Mouse (Mus musculus) MN1 (cell line): ENCODE results near the gene Map7d1.

ENCODE experiments used
- DNase-seq: peaks from one replicate; pipeline ENCODE4 v3.0.0-alpha.2; 2016; ENCODE audit warnings: low spot score

The Map7d1 gene

DNA sequence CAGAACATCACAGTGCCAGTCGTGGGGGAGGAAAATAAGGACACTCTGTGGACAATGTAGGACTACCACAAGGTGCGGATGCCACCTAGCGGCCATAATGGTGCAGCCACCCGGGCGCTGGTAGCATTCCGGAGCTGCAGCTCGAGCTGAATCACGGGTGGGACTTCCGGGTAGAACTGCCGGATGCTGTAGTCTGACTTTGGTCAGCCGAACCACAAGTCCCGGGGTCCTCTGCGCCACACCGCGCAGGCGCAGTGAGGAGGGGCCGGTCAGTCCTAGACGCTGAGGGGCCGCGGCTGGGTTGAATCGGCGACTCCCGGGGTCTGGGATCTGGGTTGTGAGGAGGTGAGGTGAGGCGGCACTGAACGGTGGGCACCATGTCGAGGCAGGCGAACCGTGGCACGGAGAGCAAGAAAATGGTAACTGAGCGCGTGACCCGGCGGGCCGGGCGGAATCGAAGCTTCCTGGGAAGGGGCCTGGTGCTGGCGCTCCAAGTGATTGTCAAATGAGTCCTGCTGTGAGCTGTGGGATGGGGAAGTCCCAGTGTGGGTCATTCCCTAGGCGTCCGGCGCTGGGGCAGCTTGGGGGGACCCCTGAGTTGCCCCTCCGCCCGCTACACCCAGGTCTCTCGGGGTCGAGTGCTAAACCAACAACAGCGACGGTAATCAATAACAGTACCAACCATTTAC lies 6.1 kb upstream of the Map7d1 start, which contains the start of gene Trappc3:
Gene Trappc3, plus strand, starts transcription at position 207 of the 689 bp plus-strand sequence.
- DNase-seq = peak; percentile 97

DNA sequence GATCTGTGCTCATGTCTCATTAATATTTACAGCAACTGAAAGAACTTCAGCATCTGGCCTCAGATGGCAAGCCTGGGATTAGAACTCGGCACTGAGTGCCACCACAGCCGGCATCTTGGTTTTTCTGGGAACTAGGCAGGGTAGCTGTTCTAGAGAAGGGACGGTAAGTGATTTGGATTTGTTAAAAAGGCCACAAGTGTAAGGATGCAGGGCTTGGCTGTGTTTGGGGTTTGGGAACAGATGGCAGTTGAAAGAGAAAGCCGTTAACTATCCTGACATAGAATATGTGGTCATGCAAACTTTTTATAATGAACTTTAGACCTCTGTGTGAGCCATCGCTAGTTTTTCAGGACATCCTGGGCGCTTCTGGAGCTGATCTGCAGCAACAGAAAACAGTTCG lies 5.5 kb upstream of the Map7d1 start:
- no peak for DNase-seq

DNA sequence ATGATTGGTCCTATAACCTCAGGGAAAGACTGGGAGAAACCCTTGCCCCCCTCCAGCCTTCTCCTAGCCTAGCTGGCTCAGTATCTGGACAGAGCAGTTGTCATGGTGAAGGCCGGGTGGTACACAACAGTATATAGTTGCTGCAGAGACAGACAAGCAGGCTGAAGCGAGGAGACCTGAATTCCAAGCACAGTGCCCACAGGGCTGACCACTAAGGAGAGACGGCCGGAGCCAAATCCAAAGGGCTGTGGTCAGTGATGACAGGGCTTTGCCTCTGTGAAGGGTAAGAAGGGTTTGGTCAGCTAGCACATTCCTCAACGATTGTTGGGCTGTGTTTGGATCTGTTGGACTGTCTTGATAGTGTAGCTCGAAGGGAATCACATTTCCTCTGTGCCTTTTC lies 5.1 kb upstream of the Map7d1 start:
- peak; percentile 46 for DNase-seq

DNA sequence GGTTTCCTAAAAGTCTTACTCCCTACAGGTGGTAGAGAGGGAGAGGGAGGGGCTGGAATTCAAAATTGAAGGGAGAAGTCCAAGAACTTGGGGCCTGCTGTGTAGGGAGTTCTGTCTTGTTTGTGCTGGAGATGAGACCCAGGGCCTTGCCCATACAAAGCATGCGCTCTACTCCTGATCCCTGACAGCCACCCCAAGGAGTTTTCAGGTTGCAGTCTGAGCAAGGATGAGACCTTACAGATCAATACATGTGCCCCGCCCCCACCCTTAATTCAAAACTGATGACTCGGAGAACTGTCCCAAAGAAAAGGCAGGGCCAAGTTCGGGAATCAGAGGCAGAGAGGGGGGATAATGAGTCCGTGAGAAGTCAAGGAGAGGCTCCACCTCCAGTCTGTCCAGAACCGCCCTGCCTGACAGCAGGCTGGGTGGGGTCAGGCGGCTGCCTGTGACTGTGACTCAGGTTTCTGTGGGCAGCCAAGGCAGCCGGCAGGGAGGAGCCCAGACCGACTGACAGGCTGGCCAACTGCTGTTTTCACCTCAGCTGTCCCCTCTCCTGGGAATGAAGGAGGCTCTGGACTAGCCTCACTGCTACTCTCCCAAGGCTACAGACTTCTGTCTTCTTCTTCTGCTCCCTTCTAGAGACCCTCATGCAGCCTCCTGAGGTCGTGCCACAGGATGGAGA lies 4.5 kb upstream of the Map7d1 start:
- peak; percentile 87 for DNase-seq

DNA sequence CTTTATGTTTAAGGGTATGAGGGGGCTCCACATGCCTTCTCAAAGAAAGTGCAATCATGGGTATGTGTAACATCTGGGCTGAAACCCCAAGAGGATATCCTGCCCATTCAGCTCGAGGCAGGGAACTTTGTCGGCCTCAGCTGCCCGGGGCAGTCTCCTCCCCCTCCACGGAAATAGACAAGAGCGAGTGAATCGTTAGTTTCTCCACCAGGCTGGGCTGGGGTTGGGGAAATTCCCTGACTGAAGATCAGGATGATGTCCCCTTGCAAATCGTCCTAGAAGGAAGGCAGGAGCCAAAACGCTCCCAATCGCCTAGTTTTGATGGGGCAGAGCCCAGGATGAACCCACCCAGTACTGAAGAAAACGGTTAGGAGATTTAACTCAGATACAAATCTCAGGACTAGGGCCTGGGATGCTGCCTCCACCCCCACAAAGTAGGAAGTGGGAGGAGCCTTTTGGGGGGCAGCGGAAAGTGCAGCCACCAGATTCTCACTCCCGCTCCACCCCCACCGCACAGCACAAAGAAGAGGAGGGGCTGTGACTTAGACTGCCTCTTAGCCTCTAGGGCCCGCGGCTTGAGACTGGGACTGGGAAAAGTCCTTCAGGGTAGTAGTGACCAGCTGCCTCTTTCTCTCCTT lies 3.5 kb upstream of the Map7d1 start:
- peak; percentile 76 for DNase-seq

DNA sequence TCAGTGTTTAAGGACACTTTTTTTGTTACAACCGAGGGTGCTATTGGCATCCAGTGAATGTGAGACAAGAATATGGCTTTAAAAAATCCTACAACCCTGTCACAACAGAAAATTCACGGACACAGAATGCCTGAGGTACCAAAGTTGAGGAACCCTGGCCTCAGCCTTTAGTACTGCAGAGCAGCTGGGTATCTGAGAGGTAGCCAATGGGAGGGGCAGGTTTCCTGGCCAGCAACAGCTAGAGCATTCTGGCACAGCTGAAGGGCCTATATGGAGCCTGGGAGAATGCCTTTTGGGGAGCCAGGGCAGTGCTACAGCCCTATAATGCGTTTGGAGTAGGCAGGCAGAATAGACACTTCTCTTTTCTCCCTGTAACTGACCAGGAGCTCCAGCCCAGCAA lies 2.9 kb upstream of the Map7d1 start:
- DNase-seq = peak; percentile 29

DNA sequence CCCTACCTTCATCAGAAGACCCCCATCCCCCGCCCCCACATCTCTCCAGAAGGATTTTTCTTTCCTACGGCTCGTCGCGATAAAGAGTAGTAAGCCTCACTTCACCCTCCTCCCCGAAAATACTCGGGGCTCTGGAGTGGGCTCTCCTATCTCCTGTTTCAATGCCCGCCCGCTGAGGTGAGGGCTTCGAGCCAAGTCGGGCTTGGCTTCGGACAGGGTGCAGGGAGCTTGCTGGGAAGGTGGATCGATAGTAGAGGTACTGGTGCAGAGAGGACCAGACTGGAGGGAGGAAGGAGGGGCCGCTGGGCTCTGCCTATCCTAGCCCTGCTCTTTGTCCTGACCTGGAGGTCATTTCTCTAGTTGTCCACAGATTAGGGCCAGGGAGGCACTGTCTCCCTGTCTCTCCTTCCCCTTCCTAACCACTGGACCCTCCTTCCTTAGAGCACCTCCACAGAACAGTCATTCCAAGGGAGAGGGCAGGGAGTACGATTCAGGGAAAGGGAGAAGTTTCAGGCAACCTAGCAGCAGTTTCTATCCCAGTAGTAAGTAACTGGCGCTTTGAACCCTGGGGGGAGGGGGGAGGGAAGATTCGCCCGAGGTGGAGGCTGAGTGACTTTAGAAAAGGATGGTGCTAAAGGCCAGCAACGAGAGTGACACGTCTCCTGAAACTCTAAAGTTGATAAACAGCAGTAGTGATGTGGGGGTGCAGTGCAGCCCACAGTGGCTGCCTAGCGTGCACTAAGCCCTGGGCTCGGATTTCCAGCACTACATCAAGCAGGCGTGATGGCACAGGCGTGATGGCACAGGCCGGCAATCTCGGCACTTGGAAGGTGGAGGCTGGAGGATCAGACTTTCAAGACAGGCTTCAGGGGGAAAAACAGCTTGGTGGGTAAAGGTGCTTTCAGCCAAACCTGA lies 1.1 kb upstream of the Map7d1 start:
- DNase-seq = peak; percentile 51

DNA sequence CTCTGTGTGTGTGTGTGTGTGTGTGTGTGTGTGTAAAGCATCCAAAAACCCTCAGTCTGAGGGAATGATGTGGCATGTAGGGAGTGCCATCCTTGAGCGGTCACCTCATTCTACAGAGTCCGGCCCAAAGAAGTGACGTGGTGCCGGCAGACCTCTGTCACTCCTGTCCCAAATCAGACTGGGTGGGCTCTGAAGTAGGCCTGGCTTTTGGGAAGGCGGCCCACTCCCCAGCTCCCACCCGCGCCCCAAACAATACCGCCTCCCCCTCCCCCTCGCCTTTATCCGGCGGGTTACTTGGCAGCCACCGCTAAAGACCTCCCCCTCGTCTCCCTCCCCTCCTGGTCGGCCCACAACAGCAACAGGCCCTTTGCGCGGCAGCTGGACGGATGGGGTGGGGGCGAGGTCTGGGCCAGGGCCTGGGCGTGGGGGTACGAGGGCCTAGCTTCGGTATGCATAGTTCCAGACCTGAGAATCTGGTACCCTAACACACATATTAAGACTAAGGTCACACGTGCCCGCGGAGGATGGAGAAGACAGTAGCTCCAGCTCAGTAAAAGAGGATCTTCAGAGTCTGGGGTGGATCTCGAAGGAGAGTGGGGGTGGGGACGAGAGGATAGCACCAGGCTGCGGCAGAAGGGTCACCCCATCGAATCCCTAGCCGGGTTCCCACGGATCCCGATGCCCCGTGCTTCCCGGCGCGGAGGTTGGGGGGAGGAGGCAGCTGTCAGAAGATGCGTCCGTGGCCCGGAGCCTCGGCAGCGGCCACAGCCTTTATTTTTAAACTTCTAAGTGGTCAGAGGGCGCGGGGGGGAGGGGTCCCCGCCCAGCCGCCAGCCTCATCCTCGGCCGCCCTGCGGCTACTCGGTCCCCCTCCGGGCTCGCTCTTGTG lies 786 bp downstream of the Map7d1 start:
- peak; percentile 34 for DNase-seq

DNA sequence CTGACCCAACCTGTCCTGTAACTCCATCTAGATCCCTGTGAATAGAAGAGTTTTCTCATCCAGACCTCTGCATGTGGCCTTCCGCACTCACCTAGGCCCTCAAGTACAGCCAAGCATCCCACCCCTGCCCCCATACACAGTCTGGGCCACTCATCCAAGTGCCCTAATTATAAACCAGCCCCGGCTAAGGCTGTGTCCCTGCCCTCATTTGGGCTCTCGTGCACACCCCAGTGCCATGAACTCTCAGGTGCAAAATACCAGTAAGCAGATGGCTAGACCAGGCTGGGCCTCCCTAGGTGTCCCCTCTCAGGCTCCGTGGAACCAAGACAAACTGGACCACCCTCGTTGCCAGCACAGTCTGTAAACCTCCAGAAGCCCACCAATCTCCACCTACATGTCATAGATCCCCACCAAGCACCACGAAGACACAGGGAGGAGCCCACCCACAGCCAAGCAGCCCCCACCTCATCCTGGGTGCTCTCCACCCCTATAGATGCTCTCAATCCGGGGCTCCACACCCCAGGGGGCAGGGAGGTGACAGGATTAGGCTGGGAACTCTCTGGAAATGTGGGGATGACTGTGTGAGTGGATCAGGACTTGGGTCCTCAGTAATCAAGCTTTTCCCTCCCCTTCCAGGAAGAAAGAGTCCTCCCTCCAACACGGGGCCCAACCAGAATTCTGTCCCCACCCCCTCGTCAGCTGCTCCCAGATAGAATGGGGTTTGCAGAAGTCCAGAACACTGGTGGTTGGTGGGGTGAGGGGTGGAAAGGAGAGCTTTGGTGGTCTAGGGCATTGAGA lies 1.6 kb downstream of the Map7d1 start:
- peak; percentile 17 for DNase-seq

DNA sequence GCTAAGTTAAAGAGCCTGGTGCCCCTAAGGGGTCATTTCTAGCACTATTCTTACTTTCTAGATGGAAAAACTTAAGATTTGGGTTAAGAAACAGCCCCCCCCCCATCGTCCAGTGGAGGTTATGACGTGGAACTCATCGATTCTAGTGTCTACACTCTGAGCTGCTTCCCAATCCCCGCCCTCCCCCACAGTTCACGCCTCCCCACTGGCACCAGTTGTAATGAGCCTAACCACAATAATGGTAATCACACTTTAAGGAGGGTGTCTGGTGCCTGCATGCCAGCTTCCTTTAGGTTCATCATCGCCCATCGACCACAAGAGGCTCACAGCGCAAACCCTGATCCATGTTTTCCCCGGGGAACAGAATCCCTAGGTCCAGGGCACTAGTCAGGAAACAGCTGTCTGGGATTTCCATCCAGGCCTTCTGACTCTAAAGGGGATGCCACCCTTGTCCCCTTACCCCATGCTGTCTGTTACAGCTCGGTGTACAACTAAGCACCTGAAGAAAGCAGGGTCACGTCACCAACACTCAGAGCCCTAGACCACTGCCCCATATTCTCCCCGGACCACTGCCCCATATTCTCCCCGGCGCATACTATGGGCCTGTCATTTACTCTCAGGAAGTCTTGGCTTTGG lies 2.4 kb downstream of the Map7d1 start:
- peak; percentile 72 for DNase-seq

DNA sequence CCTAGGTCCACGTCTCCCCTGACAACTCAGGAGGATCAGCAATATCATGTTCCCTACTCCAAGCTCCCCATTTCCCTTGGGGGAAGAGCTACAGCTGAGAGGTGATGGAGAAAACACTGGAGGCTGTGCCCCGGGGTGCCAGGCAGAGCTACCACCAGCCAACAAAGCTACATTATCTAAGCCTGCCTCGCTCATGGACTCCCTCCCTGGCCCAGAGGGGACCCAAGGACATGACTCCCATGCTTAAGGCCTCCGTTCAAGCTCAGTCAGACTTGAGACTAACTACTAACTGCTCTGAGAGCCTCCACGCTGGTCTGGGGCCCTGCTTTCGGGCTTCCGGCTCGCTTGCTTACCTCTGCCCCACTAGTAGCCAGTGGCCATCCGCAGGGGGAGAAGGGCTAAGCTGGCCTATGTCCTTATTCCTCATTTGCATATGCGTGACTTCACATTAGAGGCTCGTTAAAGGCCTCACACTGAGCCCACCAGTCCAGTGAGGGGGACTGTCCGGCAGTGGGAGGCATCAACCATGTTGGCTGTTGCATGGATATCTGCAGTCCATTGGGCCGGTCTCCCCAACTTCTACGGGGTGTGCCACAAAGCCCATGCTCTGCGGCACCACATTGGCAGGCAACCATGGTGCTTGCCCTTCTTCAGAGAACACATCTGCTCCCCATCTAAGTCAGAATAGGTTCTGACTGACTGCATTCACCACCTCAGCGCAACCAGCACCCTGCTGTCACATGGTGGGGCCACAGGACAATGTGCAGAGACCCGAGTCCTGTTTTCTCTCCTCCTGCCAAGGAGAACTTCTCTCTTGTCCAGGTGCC lies 3.5 kb downstream of the Map7d1 start:
- DNase-seq = no peak

DNA sequence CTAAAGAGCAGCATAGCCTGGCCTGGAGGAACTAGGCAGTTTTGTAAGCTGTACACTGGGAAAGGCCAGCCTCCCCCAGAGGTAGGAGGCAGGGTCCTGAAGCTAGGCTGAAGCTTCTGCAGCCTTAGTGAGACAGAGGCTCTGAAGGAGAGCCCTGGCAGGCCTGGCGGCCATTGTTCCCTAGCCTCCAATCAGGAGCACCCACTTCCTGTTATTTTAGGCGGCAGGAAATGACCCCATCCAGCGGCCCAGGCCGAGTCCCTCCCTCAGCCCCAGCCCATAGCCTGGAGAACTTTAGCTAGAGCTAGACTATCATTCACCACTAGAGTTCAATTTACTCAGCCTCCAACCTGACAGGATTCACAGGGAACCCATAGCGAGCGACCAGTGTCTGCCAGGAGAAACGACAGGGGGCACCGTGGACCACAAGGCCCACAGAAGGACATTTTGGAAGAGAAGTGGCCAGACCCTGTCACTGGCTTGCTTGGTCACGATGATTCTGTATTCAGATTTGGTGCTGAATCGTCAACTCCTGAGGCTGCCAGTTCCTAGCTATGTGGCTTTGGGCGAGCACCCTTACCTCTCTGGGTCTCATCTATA lies 4.4 kb downstream of the Map7d1 start:
- DNase-seq = no peak

DNA sequence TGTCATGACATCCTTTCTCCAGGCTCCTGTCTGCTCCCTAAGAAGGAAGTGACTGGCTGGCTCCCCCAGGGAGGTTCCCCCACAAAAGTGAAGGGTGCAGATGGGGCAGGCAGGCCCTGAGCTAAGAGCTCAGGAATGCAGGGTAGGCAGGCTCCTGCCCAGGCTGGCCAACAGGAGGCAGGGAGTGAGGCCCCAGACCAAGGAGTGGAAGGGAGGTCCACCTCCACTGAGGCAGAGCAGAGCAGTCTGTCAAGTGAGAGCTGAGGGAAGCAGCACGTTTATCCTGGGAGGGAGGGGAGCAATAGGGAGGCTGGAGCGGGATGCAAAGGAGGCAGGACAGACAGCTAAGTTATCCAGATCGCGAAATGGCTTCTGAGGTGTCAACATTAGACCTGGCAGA lies 5.5 kb downstream of the Map7d1 start:
- DNase-seq = no peak

DNA sequence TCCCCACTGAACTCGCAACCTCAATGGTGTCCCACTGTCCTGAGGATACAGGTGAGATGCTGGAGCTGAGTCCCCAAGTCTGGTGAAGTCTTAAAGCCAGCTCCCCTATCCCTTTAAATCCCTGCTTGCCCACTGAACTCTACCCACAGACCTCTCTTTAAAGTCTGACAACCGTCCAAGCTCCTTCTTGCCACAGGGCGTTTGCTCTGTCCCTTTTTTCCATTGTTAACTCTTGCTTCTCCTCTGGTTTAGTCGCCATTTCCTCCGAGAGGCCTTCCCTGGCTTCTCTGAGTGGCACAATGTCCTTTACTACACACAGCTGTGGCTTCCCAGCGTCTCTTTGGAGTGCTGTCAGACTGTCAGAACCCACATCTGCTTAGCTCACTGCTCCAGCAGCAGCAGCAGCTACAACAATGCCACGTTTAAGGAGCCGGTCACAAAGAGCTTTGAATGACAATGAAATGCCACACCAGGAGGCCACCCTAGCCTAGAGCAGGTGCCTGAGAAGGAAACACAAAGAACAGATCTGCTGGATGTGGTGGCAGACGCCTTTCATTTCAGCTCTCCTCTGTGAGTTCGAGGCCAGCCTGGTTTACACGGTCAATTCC lies 7.8 kb downstream of the Map7d1 start:
- DNase-seq = no peak

DNA sequence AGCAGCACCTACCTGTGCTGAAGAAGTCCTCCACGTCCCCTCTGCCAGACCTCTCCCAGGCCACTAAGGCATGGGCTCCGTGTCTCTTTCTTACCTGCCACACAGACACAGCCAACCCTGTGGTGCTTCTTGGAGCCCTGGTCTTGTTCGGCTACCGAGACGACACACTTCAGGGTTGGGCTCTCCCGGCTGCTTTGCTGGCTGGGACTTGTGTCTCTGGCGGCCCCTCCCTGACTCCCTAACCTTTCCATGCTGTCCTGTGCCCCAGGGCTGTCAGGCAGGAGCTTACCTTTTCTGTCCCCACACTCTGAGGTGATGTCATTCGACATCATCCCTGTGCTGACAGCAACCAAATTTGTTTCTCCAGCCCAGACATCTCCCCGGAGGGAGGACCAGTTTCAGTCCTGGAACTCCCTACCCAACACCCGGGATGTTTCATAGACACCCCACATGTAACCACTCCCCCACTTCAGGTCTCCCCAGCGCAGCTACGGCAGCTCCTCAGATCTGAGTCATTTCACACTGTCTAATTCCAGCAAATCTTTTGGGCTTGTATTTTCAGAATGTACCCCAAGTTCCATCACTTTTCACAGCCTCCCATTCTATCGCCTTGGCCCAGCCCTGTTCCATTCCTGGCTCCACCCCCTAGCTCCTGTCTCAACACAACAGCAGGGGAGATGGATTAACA lies 9.8 kb downstream of the Map7d1 start:
- DNase-seq = no peak

DNA sequence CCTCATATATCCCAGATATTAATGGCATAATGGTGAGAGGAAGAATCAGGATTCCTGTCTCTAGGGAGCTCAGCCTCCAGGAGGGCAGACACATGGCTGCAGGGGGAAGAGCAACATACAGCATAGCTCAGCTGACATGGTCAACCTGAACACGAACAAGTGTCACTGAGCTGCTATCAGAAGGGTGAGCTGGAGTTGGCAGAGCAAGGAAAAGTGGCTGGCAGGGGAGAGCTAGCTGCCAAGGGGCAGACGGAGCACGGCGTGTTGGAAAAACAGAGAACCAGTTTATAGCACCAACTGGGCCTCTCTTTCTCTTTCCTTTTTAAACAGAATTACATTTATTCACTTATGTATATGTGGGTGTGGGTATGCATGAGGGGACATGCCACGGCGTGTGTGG lies 13.6 kb downstream of the Map7d1 start:
- DNase-seq = no peak

DNA sequence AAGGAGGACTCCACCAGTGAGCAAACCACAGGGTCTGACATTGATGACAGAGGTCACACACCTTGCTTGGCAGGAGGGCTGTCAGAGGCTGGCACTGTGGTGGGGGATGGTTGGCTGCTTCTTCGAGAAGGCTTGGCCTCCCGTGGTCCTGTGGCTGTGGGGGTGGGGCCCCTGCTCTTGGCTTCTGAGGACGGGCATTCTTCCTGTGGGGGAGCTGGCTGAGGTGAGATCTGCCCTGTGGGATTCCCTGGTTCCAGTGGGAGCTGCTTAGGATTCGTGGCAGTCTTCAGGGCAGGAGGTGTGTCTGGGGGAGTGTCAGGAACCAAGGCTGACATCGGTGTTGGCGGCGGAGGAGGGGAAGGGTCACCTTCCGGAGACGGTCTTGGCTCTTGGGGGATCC lies 14.2 kb downstream of the Map7d1 start:
- no peak for DNase-seq
